Mouse (Mus musculus): ENCODE data around the gene Gm10134.

Gene Gm10134

DNA sequence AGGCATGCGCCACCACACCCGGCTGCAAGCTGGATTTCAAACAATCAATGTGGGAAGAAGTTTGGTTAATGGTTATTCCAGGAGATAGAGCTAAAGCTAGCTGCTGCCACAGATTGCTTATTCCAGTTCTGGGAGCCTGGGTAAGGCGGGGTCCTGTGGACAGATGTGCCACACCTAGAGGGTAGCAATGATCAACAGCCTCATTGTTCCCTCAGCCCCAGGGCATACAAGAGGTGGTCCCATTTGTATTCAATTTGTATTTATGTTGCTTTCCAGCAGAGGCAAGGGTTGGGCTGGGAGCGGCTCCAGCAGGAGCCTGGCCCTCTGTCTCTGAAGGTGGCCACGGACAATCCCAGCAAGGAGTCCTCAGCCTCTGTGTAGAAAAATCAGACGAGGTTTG is 396 bp downstream of the Gm10134 start:
- DNase-seq: no peak

DNA sequence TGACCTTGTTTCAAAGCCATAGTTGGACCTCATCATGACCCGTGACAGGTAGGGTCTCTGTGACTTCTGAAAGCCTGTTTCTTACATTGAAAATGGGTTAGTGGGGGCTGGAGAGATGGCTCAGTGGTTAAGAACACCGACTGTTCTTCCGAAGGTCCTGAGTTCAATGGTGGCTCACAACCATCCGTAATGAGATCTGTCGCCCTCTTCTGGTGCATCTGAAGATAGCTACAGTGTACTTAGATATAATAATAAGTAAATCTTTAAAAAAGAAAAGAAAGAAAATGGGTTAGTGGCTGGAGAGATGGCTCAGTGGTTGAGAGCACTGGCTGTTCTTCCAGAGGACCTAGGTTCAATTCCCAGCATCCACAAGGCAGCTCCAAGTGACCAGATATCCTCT is 5.7 kb downstream of the Gm10134 start:
- peak in 1 of 2 experiments; percentile 2 for DNase-seq

- peak; percentile 75 to 80 for DNase-seq
These were observed 7.0 kb downstream of the Gm10134 start, which contains the start of gene Ralgds for GRCm38 (mm10) chr2:28512798-28513401. Gene Ralgds, plus strand, starts transcription at chr2:28513125.

DNA sequence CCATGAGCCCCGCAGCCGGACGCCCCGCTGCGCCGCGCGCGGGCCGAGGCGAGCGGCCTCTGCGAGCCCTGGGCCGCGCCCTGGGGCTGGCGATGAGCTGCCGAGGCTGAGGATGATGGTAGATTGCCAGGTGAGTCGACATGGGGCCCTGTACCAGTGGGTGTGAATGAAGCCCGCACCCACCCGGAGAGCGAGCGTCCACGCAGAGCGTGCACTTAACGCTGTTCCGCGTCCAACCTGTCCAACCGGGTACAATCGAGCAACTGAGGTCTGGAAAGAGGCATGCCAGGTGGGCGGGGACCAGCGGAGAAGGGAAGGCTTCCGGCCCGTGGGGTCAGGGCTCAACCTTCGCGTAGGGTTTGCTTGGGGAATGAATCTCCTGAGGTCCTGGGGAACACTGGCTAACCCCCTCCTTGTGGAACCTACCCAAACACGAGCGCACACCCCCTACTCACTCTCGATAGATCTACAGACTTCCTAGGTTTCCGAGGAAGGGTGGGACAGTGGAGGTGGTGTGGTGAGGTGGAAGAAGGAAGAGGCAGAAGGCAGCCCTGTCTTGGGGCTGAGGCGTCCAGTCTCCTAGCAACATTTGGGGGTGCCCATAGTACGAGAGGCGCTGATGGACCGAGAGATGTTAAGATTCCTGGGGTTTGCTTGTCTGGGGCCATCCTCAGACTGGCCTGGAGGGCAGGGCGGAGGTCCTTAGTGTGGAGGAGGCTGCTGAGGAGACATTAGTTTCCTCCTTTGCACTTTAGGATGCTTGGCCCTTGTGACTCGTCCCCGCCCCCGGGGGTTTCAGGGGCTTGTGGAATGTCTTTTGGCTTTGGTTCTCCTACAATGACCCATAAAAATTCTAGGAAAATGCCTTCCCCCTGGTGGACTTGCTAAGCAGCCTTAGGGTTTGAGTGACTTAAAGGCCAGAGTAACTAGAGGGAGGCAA is 7.8 kb downstream of the Gm10134 start:
- peak; percentile 54 to 65 for DNase-seq

DNA sequence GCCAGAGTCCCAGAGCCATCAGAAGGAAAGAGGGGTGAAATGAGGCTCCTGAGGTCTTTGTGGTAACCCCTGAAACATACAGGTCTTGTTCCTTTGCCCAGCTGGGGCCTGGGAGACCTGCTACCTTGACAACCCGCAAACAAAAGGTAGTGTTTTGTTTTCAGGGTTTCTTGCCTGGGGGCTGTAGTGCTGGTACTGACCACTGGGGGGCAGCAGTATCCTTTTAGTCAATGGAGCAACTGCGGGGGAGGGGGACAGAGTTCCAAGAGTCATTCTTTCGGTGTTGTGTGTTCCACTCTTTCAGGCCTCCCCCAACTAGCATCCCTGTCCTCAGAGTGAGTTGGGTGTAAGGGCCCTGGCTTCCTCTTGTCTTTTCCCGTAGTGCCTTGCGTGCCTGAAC is 8.6 kb downstream of the Gm10134 start:
- DNase-seq: peak; percentile 82 to 87

DNA sequence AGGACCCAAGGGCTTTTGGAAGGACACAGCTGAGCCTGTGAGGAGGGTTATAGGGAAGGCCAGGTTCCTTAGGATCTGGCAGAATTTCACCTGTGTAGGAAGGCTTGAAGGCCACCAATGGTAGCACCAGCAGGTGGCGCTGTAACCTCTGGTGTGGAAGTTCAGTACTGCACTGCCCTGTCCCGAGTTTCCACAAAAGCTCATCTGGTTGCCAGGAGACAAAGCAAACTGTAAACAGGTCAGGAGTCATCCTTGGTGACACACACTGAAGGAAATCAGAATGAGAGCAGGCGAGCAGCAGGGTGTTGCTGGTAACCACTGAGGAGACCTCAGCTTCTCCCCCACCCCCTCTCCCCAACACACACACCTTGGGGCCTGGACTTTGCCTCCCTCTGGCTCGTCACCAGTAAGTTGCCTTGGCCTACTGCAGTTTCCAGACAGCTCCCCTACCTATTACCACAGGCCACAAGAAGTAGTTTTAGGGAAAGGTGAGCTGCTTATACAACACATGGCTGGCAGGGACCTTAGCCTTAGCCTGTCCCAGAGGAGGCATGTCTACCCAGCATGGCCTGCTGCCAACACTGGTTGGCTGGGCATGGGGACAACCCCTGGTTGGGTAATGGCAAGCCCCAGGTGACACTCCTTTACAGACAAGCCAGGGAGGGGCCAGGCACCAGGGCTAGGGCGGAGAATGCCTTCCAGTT is 11.5 kb downstream of the Gm10134 start:
- DNase-seq: peak; percentile 84 to 90

DNA sequence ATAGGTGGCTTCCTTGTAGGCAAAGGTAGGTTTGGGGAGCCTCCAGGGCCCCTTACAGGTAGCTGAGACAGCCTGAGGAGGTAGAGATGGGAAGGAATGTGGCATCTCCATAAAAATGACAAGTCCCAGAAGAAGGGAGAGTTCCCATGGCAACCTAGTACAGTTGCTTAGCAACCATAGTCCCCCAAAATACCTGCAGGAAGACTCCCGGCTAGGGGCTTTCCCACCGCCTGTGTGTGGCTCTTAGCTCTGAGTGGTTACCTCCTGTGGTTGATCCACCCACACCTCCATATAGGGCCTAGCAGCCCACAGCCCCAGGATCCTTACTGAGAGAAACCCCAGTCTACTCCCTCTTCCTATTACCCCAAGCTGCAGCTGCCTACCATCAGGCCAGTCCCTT is 12.3 kb downstream of the Gm10134 start:
- no peak for DNase-seq

GRCm38 (mm10) chr2:28520581-28520980 is 14.7 kb downstream of the Gm10134 start:
- no peak for DNase-seq

- DNase-seq: no peak
These were observed 15.8 kb downstream of the Gm10134 start for GRCm38 (mm10) chr2:28521571-28522151.

GRCm38 (mm10) chr2:28522166-28522565 is 16.3 kb downstream of the Gm10134 start:
- no peak for DNase-seq

- DNase-seq: peak; percentile 93 to 94
These were observed 17.8 kb downstream of the Gm10134 start for GRCm38 (mm10) chr2:28523643-28524117.

DNA sequence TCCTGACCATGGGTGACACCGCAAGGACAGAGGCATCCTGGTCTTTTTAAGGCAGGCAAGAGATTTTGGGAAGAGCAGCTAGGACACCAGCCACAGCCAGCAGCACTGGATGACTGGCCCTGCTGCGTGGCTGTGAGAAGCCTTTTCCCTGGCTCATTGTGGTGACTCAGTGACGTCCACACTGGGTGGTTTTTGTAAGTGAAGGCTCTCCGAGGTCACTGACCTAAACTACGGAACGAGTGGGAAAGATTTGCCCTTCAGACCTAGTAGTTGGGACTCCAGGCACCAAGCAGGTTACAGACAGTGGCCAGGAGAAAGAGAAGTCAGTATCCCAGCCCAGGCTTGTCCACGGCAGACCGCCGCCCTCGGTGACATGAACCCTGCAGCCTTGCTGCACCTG is 18.5 kb downstream of the Gm10134 start:
- no peak for DNase-seq

DNA sequence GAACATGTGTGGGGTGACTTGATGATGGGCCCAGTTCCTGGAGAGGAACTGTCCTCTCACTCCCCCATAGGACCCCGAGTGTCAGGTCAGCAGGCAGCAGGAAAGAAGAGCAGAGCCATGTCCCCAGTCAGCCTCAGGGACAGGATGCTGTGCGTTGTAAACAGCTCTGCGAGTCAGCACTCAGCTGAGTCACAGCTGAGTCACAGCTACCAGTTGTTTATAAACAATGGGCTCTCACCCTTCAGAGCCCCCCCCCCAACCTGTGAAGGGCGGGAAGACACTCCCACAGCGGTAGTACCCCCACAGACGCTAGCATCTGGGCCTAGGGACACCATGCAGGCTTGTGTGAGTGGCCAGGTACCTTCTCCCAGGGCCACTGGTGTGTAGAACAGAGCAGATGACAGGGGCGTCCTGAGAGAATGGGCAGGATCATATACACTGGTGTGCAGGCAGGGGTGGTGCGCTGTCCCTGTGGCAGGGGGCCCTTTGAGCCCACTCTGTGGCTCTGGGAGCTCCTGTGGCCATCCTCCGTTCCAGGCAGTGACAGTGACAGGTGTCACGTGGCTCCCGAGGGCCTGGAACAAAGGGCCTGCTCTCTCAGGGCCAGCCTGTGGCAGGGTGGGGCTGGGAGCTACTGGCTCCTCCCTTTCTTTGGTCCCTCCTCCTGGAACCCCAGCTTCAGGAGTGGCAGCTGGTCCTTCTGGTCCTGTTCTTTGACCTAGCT is 19.5 kb downstream of the Gm10134 start:
- DNase-seq: peak; percentile 91 to 94

DNA sequence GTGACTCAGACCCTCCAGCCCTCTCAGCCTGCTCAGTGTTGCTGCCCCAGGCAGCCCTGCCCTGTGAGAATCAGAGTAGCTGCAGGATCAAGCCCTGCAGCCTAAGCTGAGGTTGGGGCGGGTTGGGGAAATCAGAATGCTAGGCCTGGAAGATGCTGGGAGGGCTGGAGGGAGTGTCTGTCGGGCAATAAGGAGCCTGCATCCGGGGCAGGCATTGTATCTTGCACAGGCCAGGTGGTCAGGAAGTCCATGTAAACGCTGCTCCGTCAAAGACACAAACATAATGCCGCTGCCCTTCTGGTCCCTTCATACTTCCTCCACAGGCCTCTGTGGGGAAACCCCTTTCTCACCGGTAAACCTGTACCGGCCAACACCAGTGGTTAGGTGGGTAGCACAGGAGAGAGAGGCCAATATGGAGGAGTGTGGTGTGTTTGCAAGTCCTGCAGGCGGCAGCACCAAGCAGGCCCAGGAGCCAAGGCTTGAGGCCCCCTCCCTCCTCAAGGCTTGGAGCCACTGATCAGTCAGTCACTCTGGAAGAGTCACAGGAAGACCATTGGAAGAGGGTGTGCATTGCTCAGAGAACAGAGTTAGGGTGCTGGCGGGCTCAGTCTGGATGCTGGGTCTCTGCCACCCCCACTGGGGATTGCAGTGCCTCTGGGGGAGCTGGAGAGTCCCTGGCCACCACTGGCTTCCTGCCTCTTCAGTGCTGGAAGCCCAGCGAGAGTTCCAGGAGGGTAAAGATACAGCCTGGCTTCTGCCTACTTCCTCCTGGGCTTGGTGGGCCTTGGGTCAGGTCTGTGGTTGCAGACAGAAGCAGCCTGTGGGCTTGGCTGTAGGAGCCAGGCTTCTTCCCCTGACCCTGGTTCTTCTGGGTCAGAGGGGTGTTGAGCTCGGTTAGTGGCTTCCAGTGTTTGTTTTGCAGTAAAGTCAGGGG is 20.3 kb downstream of the Gm10134 start:
- no peak for DNase-seq

GRCm38 (mm10) chr2:28527436-28528353 is 21.8 kb downstream of the Gm10134 start:
- DNase-seq: no peak

DNA sequence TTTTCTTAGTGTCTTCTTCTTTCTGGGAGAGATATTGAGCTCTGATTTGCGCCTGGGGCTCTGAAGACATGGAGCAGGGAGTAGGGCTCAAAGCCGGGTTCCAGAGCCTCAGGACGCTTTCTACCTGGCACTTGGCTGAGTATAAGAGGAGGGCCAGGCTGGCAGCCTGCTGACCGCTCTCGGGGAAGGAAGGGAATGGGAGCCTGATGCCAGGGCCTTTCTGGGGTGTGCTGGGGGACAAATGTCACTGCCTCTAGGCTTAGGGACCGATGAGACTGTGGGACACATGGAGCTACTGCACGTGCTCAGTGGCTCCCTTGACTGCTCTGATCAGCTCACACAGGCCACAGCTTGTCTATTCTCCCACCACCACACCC is 22.4 kb downstream of the Gm10134 start:
- no peak for DNase-seq

DNA sequence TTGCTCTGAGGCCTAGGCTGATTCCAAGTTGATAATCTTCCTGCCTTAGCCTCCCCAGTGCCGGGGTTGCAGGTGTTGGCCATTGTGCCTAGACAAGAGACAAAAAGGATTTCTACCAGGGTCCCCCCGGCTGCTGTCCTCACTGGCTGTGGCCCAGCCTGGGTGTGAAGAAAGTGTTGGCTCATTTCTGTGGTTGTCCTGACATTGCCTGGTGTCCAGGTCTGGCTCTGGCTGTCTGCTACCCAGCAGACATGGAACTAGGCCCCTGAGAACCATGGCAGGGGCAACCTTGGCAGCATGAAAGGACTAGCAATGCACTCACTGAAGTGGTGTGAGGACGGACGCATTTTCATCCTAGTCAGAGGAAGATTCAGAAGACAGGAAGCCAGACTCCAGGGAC is 24.0 kb downstream of the Gm10134 start:
- DNase-seq: no peak

DNA sequence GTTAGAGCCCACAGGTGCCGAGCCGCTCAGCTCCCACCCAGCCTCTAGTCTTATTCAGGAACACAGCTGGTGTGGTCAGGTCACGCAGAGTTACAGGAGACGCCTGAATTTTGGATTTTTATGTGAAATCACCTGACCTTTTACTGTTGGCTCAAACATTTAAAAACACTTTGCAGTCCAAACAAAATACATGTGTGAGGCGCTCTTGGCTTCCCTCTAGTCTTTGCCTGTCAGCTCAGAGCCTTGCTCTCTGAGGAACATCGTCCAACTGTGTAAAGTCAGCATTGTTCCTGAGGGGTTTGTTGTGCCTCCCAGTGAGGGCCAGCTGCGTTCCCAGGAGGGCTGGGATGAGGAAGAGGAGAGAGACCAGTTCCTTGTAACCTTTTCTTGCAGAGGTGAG is 24.4 kb downstream of the Gm10134 start:
- DNase-seq: no peak

DNA sequence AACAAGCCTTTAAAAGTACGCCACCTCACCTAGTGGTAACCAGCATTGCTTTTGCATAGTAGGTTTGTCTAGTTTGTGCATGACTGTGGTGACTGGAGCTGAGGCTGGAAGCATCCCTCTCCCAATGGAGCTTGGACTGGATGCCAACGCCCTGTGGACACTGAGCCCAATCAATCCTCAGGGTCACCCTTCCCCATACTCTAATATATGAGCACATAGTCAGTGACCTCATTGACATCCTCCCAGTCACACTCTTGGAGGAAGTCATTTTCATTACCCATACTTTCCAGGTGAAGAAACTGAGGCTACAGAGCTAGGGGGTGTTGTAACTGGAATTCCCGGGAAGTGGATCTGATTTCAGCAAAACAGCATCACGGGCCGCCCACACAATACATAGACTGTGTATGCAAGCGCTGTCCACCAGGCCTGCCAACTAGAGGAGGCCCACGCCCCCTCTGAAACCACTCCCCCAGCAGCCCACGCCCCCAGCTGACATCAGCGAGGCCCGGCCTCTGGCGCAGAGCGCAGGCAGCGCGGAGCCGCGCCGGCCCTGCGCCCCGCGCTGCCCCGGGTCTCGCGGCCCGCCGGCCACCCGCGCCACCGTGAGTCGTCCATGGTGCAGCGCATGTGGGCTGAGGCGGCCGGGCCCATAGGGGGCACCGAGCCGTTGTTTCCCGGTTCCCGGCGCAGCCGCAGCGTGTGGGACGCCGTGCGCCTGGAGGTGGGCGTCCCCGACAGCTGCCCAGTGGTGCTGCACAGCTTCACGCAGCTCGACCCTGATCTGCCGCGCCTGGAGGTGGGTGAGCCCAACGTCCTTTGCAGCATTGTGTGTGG is 27.3 kb downstream of the Gm10134 start:
- DNase-seq: peak; percentile 93 to 94
